Mouse (Mus musculus) hindbrain, embryonic 14.5 days (tissue): Measurements from ENCODE around the gene Rras2. TPM values are rescaled to one million over a fixed set of nuclear protein-coding genes. Genes with fewer than 3 reads are reported as not detected.

Experiments used
- ATAC-seq: fragments of 200-750 bp; cut with Nextera tagmentation; 2 replicates; pipeline ENCODE4 v1.8.0; 2017; ENCODE audit warnings: moderate number of reproducible peaks, mild to moderate bottlenecking, moderate TSS enrichment, moderate library complexity; ENCODE audit not compliant: low FRiP score
- DNase-seq: peaks from one replicate; pipeline ENCODE4 v3.0.0-alpha.2; 2015; ENCODE audit warnings: low spot score
- H3K27ac ChIP-seq: fragments of 300-500 bp; sonication (generic); 2 replicates; pipeline ENCODE4 v1.5.1; 2014; ENCODE audit warnings: mild to moderate bottlenecking, moderate library complexity
- H3K27me3 ChIP-seq: fragments of 300-500 bp; sonication (generic); 2 replicates; pipeline ENCODE4 v1.6.1; 2014; ENCODE audit warnings: mild to moderate bottlenecking, low read length, mixed read lengths; ENCODE audit not compliant: control insufficient read depth, insufficient read depth
- H3K36me3 ChIP-seq: fragments of 300-500 bp; sonication (generic); replicated peaks from 2 replicates; pipeline ENCODE4 v1.6.1; 2014; ENCODE audit not compliant: control insufficient read depth, insufficient read depth
- H3K4me1 ChIP-seq: fragments of 300-500 bp; sonication (generic); replicated peaks from 2 replicates; pipeline ENCODE4 v1.6.1; 2014; ENCODE audit warnings: antibody characterized with exemption, low read length, mixed read lengths; ENCODE audit not compliant: control insufficient read depth, insufficient read depth
- H3K4me2 ChIP-seq: fragments of 300-500 bp; sonication (generic); replicated peaks from 2 replicates; pipeline ENCODE4 v1.6.1; 2014; ENCODE audit warnings: mild to moderate bottlenecking, moderate library complexity
- H3K4me3 ChIP-seq: fragments of 300-500 bp; sonication (generic); replicated peaks from 2 replicates; pipeline ENCODE4 v1.5.1; 2014; ENCODE audit warnings: mild to moderate bottlenecking, low read length
- H3K9ac ChIP-seq: fragments of 300-500 bp; sonication (generic); 2 replicates; pipeline ENCODE4 v1.6.1; 2014
- H3K9me3 ChIP-seq: fragments of 300-500 bp; sonication (generic); 2 replicates; pipeline ENCODE4 v1.6.1; 2016; ENCODE audit warnings: low read length; ENCODE audit not compliant: control insufficient read depth
- WGBS: fragments of 180-500 bp; shearing (Covaris S2); extraction: QIAGEN DNeasy Blood & Tissue Kit; methylation state at CpG from one replicate; pipeline ENCODE4 v1.1.7; 2014; 5-methylcytosine and 5-hydroxymethylcytosine counted together
- polyA plus RNA-seq: library from polyadenylated mRNA; unstranded; fragments of >200 nt; fragmentation: Nextera tagmentation; extraction: Ambion mirVana; gene quantifications from 2 replicates; pipeline ENCODE4 v1.2.1, GENCODE M21; 2014

The Rras2 gene
- polyA plus RNA-seq, 1 experiment from 2014 or later, result 23.9 TPM

DNA sequence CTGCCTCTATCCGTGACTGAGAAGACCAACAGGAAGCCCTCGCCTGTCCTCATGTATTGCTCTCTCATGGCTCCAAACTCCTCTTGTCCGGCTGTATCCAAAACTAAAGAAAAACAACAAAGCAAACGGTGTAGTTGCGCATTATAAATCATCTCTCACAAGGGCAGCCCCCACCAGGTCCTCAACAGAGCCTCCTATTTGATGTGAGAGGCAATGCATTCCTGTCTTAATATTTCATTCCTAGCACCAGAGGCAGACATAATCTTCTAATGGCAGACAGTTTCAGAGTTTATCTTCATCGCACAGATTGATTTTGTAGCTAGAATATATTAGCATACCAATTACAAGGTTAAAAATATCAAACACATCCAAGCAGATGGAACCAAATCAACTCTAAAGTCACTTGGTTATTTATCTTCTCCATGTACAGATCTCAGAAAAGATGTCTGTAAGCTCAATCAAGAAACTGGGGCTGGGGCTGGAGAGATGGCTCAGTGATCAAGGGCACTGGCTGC, 58.6 kb downstream of the Rras2 start:
- no peak for ATAC-seq
- H3K27me3 ChIP-seq, result no peaks in the 10 kb centered on the region
- H3K27ac ChIP-seq, result no peak overlapping the region
- DNase-seq, result no peak
- 67% methylated on average over 6 of the region's 6 CpGs for WGBS
- no peaks in the 10 kb centered on the region for H3K36me3 ChIP-seq
- H3K4me1 ChIP-seq, result no peaks in the 10 kb centered on the region
- H3K4me2 ChIP-seq, result no peak overlapping the region
- H3K9me3 ChIP-seq, result no peaks in the 10 kb centered on the region
- H3K9ac ChIP-seq, result no peak overlapping the region
- H3K4me3 ChIP-seq, result no peak overlapping the region

DNA sequence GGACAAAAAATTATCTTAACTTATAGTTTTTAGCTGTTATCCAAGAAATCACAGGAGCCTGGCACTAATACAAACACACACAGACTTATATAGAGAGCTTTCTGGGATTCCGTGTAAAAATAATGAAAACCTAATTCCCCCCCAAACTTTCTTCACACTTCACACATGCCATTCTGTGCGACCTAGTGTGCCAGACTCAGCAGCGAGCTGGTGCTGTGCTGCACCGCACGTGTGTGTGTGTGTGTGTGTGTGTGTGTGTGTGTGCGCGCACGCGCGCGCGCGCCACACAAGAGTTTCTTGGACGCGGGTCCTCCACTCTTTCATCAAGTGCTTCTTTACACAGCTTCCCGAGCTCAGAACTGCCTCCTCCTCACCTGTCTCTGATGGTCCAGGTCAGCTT, 59.4 kb downstream of the Rras2 start:
- H3K4me1 ChIP-seq, result no peaks in the 10 kb centered on the region
- H3K9me3 ChIP-seq, result no peaks in the 10 kb centered on the region
- no peaks in the 10 kb centered on the region for H3K27me3 ChIP-seq
- no peak overlapping the region for H3K4me3 ChIP-seq
- ATAC-seq (no peak), DNase-seq (no peak)
- H3K4me2 ChIP-seq, result no peak overlapping the region
- 93% methylated on average over 16 of the region's 16 CpGs for WGBS
- no peak overlapping the region for H3K27ac ChIP-seq
- no peak overlapping the region for H3K9ac ChIP-seq
- H3K36me3 ChIP-seq, result no peaks in the 10 kb centered on the region

DNA sequence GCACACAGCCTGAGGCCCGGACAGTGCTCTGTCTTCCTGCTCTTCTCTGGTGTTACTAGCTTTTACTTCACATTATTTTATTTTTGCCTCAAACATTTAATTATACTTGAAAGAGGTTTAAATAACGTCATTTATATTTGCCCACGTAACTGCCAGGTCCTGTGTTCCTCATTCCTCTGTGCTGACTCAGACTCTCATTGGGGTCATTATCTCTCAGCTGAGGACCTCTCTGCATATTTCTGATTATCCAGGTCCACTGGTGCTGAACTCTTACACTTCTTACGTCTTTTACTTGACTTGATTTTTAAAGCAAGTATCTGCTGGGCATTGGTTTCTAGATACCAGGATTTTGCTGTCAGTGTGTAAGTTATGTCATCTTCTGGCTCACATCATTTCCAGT, 63.9 kb downstream of the Rras2 start:
- WGBS, result 85% methylated on average over 4 of the region's 4 CpGs
- DNase-seq (no peak), ATAC-seq (no peak)
- H3K4me2 ChIP-seq, result no peak overlapping the region
- no peaks in the 10 kb centered on the region for H3K36me3 ChIP-seq
- H3K27me3 ChIP-seq, result no peaks in the 10 kb centered on the region
- no peaks in the 10 kb centered on the region for H3K9me3 ChIP-seq
- no peak overlapping the region for H3K9ac ChIP-seq
- no peaks in the 10 kb centered on the region for H3K4me1 ChIP-seq
- no peak overlapping the region for H3K27ac ChIP-seq
- no peak overlapping the region for H3K4me3 ChIP-seq

DNA sequence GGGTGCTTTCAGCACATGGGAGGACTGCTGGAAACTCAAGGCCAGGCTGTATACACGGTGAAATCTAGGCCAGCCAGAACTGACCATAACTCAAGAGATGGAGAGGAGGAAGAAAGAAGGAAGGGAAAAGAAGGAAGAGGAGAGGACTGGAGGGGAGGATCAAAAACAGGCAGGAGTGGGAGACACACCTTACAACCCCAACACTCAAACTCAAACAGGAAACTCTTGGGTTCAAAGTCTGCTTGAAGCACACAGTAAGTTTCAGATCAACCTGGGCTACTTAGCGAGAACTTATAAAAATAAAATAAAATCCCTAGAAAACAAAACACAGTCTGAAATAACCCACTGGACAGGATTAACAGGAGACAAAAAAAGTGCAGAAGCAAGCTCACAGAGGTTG, 71.8 kb downstream of the Rras2 start:
- H3K9ac ChIP-seq, result no peak overlapping the region

DNA sequence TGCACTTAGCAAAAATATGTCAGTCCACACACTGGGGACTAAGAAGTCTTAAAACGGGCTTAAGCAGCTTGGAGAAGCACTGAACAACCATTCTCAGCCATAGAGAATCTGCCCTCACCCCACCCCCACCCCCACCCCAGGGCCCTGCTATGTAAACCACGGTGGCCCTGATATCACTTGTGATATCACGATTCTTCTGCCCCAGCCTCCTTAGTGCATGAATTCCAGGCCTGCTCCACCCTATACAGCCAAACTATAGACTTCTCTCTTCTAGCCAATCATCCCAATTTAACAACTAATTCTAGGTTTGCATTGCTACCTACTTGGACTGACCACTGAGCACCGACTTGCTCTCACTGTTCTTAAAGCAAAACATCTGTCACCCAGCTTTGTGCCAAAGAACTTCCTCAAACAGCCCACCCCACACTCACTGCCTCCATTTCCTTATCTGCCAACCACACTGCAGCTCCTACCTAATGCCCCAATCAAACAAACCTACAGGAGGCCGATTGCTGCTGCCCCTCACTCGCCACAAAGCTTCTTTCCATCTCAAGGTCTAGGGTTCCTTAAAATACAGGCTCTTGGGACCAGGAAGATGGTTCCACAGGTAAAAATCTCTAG, 73.5 kb downstream of the Rras2 start:
- Histone ChIP-seq H3K27me3 (no peaks in the 10 kb centered on the region), H3K9ac (no peak overlapping the region), H3K4me2 (no peak overlapping the region), H3K4me1 (0 out of 2 replicates have a peak, but pooled peaks cover 4% of the 10 kb centered on the region), H3K27ac (no peak overlapping the region), H3K9me3 (no peaks in the 10 kb centered on the region), H3K4me3 (no peak overlapping the region), H3K36me3 (peaks cover 6% of the 10 kb centered on the region; the same call in 1 of the 2 replicates)
- no peak for ATAC-seq
- WGBS, result 87% methylated on average over 6 of the region's 6 CpGs
- no peak for DNase-seq

More for the DNA sequence above, 71.8 kb downstream of the Rras2 start:
- H3K27ac ChIP-seq, result no peak overlapping the region
- H3K4me2 ChIP-seq, result no peak overlapping the region
- no peaks in the 10 kb centered on the region for H3K9me3 ChIP-seq
- 0 out of 2 replicates have a peak, but pooled peaks cover 4% of the 10 kb centered on the region for H3K4me1 ChIP-seq
- DNase-seq (no peak), ATAC-seq (no peak)
- WGBS, result 92% methylated on average over 2 of the region's 2 CpGs
- no peak overlapping the region for H3K4me3 ChIP-seq
- H3K27me3 ChIP-seq, result no peaks in the 10 kb centered on the region
- no peaks in the 10 kb centered on the region; the same call in 1 of the 2 replicates for H3K36me3 ChIP-seq

DNA sequence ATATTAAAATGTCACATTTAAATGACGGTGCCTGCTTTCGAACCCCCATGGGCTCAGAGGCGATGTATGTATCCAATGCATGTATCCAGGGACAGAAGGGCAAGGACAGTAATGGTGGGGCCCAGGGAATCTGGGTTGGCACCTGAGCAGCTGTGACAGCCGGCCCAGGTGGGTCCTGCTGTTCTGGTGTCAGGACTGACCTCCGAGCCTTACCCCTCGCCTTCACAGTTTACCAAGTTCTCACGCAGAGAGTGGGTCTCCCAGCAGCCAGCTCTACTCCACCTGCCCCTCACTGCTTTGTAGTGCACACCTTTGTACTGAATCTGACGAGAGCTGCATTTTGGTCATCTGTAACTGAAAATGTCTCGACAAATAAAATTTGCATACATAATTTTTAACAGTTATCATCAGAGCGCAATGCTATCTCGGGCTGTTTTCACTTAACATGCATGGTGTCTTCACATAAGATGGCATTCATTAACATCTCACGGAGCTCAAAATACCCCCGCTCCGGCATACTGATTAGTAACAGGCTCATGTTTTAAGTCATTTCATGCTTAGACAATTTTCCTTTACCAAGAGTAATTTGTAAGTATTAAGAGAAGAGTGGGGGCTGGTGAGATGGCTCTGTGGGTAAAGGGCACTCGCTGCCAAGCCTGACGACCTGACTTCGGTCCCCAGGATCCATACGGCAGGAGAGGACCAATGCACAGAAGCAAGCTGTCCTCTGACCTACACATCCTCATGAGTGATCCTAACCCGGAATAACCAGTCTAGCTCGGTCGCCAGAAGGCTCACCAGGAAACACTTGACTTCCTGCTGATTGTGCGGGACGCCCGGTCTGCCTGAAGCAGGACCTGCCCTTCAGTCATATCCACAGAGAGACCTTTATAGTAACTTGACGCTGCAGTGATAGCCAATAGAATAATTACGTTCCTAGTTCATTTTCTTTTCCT, 74.3 kb downstream of the Rras2 start:
- Histone ChIP-seq H3K9ac (no peak overlapping the region), H3K4me3 (no peak overlapping the region), H3K27me3 (no peaks in the 10 kb centered on the region), H3K4me2 (no peak overlapping the region), H3K36me3 (peaks cover 6% of the 10 kb centered on the region; the same call in 1 of the 2 replicates), H3K9me3 (no peaks in the 10 kb centered on the region), H3K27ac (no peak overlapping the region; the same call in 1 of the 2 replicates), H3K4me1 (0 out of 2 replicates have a peak, but pooled peaks cover 4% of the 10 kb centered on the region)
- ATAC-seq (no peak), DNase-seq (no peak)
- 79% methylated on average over 26 of the region's 26 CpGs for WGBS

DNA sequence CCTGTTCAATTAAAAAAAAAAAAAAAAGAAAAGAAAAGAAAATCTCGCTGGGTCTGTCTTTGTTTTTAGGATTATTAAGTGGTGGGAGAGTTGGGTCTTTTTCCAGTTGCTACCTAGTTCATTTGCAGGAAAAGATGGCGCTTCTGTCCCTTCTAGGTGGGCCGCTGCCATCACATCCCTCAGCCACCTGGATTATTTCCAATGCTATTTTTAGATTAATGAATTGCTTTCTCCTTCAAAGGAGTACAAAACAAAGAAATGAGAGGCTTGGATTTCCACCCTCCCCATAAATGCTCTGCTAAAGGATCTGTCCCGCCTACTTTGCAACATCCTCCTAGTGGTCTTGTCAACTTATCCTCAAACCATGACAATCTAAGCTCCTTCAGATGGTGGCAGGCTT, 76.2 kb downstream of the Rras2 start:
- Histone ChIP-seq H3K4me2 (no peak overlapping the region), H3K27ac (no peak overlapping the region), H3K9me3 (no peaks in the 10 kb centered on the region), H3K4me3 (no peak overlapping the region), H3K27me3 (no peaks in the 10 kb centered on the region), H3K36me3 (0 out of 2 replicates have a peak, but pooled peaks cover 6% of the 10 kb centered on the region), H3K4me1 (0 out of 2 replicates have a peak, but pooled peaks cover 4% of the 10 kb centered on the region), H3K9ac (no peak overlapping the region)
- WGBS, result 88% methylated on average over 4 of the region's 4 CpGs
- DNase-seq (no peak), ATAC-seq (no peak)

DNA sequence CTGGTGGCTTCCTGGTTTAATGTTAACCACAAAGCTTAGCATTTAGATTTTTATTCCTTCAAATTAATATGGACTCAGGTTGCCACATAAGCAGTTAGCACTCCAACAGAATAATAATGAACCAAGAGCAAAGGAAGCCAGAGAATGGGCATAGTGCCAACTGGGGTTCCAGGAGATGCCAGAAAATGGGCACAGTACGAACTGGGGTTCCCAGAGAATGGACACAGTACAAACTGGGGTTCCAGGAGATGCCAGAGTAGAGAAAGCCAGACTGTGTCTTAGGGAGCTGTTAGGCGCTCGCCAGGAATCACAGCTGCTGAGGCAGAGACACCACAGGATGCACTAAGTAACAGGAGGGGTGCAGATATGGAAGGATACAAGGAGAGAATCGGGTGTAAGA, 80.3 kb downstream of the Rras2 start:
- Histone ChIP-seq H3K4me1 (no peaks in the 10 kb centered on the region), H3K27me3 (no peaks in the 10 kb centered on the region), H3K4me2 (no peak overlapping the region), H3K9me3 (no peaks in the 10 kb centered on the region), H3K4me3 (no peak overlapping the region), H3K9ac (no peak overlapping the region), H3K27ac (no peak overlapping the region), H3K36me3 (0 out of 2 replicates have a peak, but pooled peaks cover 6% of the 10 kb centered on the region)
- no peak for ATAC-seq
- WGBS, result 76% methylated on average over 4 of the region's 4 CpGs
- no peak for DNase-seq

DNA sequence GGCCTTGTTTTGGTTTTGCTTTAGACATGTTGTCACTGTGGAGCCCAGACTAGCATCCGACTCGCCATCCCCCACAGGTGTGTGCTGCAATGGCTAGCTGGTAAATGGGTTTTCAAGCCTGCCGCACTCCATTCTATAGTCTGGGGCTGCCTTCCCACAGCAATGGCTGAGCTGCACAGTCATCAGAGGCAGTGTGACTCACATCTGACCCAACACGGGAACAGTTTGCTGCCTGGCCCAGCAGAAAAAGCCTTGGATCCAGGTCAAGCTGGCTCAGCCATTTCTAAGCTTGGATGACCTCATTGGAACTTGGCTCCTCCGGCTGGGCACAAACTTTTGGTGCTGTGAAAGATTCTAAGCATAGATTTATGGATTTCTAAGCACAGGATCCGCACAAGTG, 88.0 kb downstream of the Rras2 start:
- Histone ChIP-seq H3K27ac (no peak overlapping the region), H3K9ac (no peak overlapping the region), H3K9me3 (no peaks in the 10 kb centered on the region), H3K27me3 (no peaks in the 10 kb centered on the region), H3K4me2 (no peak overlapping the region), H3K36me3 (no peaks in the 10 kb centered on the region), H3K4me3 (no peak overlapping the region), H3K4me1 (no peaks in the 10 kb centered on the region)
- 87% methylated on average over 6 of the region's 6 CpGs for WGBS
- no peak for DNase-seq
- ATAC-seq, result no peak
